Mouse (Mus musculus) 416B (cell line): ENCODE measurements around the gene Dnm3.
"Not testable (repeated sequence)": the region's sequence is repeated elsewhere in the genome, so short reads cannot be mapped to it uniquely, and the experiment has no call there.

Source experiments
- DNase-seq: peaks from one replicate; pipeline ENCODE4 v3.0.0; 2011; ENCODE audit warnings: low read depth

The Dnm3 gene

GRCm38 (mm10) chr1:162428904-162429303 lies 48.9 kb downstream of the Dnm3 start:
- DNase-seq = peak; percentile 9

- DNase-seq = no peak
Observed at GRCm38 (mm10) chr1:162425930-162426478, 51.8 kb downstream of the Dnm3 start.

- DNase-seq = no peak
Observed at GRCm38 (mm10) chr1:162422826-162423225, 55.0 kb downstream of the Dnm3 start.

- no peak for DNase-seq
Observed at GRCm38 (mm10) chr1:162413791-162414190, 64.0 kb downstream of the Dnm3 start.

GRCm38 (mm10) chr1:162412787-162413429 lies 64.9 kb downstream of the Dnm3 start:
- no peak for DNase-seq

GRCm38 (mm10) chr1:162410207-162410965 lies 67.4 kb downstream of the Dnm3 start:
- DNase-seq = no peak

- DNase-seq = no peak
Observed at GRCm38 (mm10) chr1:162394549-162394948, 83.3 kb downstream of the Dnm3 start.

GRCm38 (mm10) chr1:162388442-162389165 lies 89.2 kb downstream of the Dnm3 start:
- DNase-seq = no peak

GRCm38 (mm10) chr1:162373068-162373467 lies 104.8 kb downstream of the Dnm3 start:
- DNase-seq = not testable (repeated sequence)

GRCm38 (mm10) chr1:162369726-162370125 lies 108.1 kb downstream of the Dnm3 start:
- DNase-seq = peak; percentile 21

GRCm38 (mm10) chr1:162361978-162362377 lies 115.9 kb downstream of the Dnm3 start:
- DNase-seq = no peak

GRCm38 (mm10) chr1:162359270-162359669 lies 118.6 kb downstream of the Dnm3 start:
- peak; percentile 30 for DNase-seq

- peak; percentile 61 for DNase-seq
Observed at GRCm38 (mm10) chr1:162358036-162358435, 119.8 kb downstream of the Dnm3 start.

GRCm38 (mm10) chr1:162356481-162356880 lies 121.4 kb downstream of the Dnm3 start:
- DNase-seq = no peak

GRCm38 (mm10) chr1:162354780-162355179 lies 123.1 kb downstream of the Dnm3 start:
- no peak for DNase-seq

- DNase-seq = no peak
Observed at GRCm38 (mm10) chr1:162353831-162354230, 124.0 kb downstream of the Dnm3 start.

- no peak for DNase-seq
Observed at GRCm38 (mm10) chr1:162349306-162349705, 128.5 kb downstream of the Dnm3 start.

GRCm38 (mm10) chr1:162346456-162347011 lies 131.3 kb downstream of the Dnm3 start:
- no peak for DNase-seq

- DNase-seq = no peak
Observed at GRCm38 (mm10) chr1:162337170-162337569, 140.7 kb downstream of the Dnm3 start.

GRCm38 (mm10) chr1:162336640-162337039 lies 141.2 kb downstream of the Dnm3 start:
- DNase-seq = peak; percentile 65

- no peak for DNase-seq
Observed at GRCm38 (mm10) chr1:162336224-162336623, 141.6 kb downstream of the Dnm3 start.

GRCm38 (mm10) chr1:162328673-162329072 lies 149.2 kb downstream of the Dnm3 start:
- no peak for DNase-seq
